Mouse (Mus musculus) urinary bladder, postnatal 0 days (tissue): Measurements from ENCODE around the gene Gm11114. TPM values are rescaled to one million over a fixed set of nuclear protein-coding genes. Genes with fewer than 3 reads are reported as not detected.

ENCODE experiments used
- polyA plus RNA-seq: library from polyadenylated mRNA; unstranded; fragments of >200 nt; fragmentation: Nextera tagmentation; extraction: Ambion mirVana; gene quantifications from 2 replicates; pipeline ENCODE4 v1.2.1, GENCODE M21; 2015

The Gm11114 gene
- not detected in 2 replicates for polyA plus RNA-seq

GRCm38 (mm10) chr9:85312473-85312872, at the start of gene Gm11114:
TSS of gene Gm11114 (plus strand) at chr9:85312773.

GRCm38 (mm10) chr9:85327242-85328211, 15.0 kb downstream of the Gm11114 start, which contains the start of gene Tent5a:
TSS of gene Tent5a (minus strand) at chr9:85327348.

Other genes starting within 250 kb of the Gm11114 start
- gene Tent5a, start 14.6 kb downstream of the Gm11114 start, polyA plus RNA-seq = 4.3 and 5.3 TPM in 2 replicates